Mouse (Mus musculus) limb, embryonic 11.5 days (tissue): Measurements from ENCODE around the gene Kalrn. TPM values are rescaled to one million over a fixed set of nuclear protein-coding genes. Genes with fewer than 3 reads are reported as not detected.

Experiments used
- ATAC-seq: fragments of 200-750 bp; cut with Nextera tagmentation; 2 replicates; pipeline ENCODE4 v1.8.0; 2017; ENCODE audit warnings: low read depth; ENCODE audit not compliant: insufficient number of reproducible peaks, low FRiP score, low TSS enrichment
- DNase-seq: peaks from one replicate; pipeline ENCODE4 v3.0.0-alpha.2; 2015; ENCODE audit warnings: low spot score
- H3K27ac ChIP-seq: fragments of 300-500 bp; sonication (generic); replicated peaks from 2 replicates; pipeline ENCODE4 v1.5.1; 2014; ENCODE audit warnings: low read depth, mild to moderate bottlenecking, low read length
- H3K27me3 ChIP-seq: fragments of 300-500 bp; sonication (generic); 2 replicates; pipeline ENCODE4 v1.6.1; 2014; ENCODE audit warnings: mild to moderate bottlenecking, low read length, mixed read lengths; ENCODE audit not compliant: control insufficient read depth, insufficient read depth
- H3K36me3 ChIP-seq: fragments of 300-500 bp; sonication (generic); 2 replicates; pipeline ENCODE4 v1.6.1; 2014; ENCODE audit warnings: mild to moderate bottlenecking, low read length, moderate library complexity, mixed read lengths; ENCODE audit not compliant: control insufficient read depth, insufficient read depth
- H3K4me1 ChIP-seq: fragments of 300-500 bp; sonication (generic); 2 replicates; pipeline ENCODE4 v1.6.1; 2014; ENCODE audit warnings: low read length, mixed read lengths; ENCODE audit not compliant: control insufficient read depth, insufficient read depth
- H3K4me2 ChIP-seq: fragments of 300-500 bp; sonication (generic); 2 replicates; pipeline ENCODE4 v1.6.1; 2014; ENCODE audit warnings: low read depth, mild to moderate bottlenecking, moderate library complexity; ENCODE audit not compliant: severe bottlenecking
- H3K4me3 ChIP-seq: fragments of 300-500 bp; sonication (generic); 2 replicates; pipeline ENCODE4 v1.5.1; 2014; ENCODE audit warnings: low read depth, low read length
- H3K9ac ChIP-seq: fragments of 300-500 bp; sonication (generic); 2 replicates; pipeline ENCODE4 v1.6.1; 2014; ENCODE audit warnings: mild to moderate bottlenecking, low read length
- H3K9me3 ChIP-seq: fragments of 300-500 bp; sonication (generic); 2 replicates; pipeline ENCODE4 v1.6.1; 2016; ENCODE audit warnings: low read length; ENCODE audit not compliant: control insufficient read depth
- WGBS: fragments of 180-500 bp; shearing (Covaris S2); extraction: QIAGEN DNeasy Blood & Tissue Kit; methylation state at CpG from one replicate; pipeline ENCODE4 v1.1.7; 2014; 5-methylcytosine and 5-hydroxymethylcytosine counted together
- polyA plus RNA-seq: library from polyadenylated mRNA; unstranded; fragments of >200 nt; fragmentation: Nextera tagmentation; extraction: Ambion mirVana; gene quantifications from 2 replicates; pipeline ENCODE4 v1.2.1, GENCODE M21; 2014

The Kalrn gene
- polyA plus RNA-seq, 1 experiment from 2014 or later, result 11.5 TPM

DNA sequence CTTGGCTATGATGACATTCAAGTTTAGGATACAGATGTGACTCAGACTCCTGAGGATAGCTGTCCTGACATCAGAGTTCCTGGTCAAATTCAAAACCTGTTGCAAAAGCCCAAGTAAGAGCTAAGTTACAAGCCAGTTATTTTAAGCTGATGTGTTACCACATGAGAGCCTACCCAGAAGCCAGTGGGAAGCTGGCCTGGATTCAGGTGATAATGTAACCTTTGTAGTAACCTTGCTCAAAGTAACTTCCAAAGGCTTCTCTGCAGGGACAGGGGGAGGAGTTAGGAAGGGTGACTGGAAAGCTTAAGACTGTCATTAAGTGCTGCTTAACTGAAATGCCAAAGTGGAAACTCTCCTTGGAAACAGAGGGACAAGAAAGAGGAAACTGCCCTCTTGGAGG lies 506.4 kb downstream of the Kalrn start:
- no peaks in the 10 kb centered on the region for H3K27me3 ChIP-seq
- 0 out of 2 replicates have a peak, but pooled peaks cover 3% of the 10 kb centered on the region for H3K4me1 ChIP-seq
- ATAC-seq (no peak), DNase-seq (no peak)
- H3K27ac ChIP-seq, result no peak overlapping the region
- H3K4me3 ChIP-seq, result no peak overlapping the region
- H3K36me3 ChIP-seq, result no peaks in the 10 kb centered on the region
- no peak overlapping the region for H3K9ac ChIP-seq
- no peak overlapping the region for H3K4me2 ChIP-seq
- no peaks in the 10 kb centered on the region for H3K9me3 ChIP-seq

DNA sequence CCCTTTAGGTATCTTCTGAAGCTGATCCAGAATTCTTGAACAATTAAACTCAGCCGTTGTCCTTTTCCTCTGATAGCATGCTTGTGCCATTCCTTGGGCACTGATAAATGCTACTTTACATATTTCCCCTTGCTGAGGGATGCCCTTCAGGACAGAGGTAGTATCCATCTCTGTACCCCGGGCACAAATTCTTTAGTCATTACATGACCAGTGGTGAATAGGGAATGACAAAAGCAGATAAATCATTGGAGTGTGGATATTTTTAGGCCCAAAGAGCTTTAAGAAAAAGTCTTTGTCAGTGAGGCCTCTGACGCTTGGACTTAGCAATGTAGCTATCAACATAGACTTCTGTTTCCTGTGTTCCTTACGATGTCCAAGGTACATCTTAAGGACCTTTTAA lies 507.0 kb downstream of the Kalrn start:
- no peak overlapping the region for H3K9ac ChIP-seq
- ATAC-seq, result no peak
- 88% methylated on average over 4 of the region's 4 CpGs for WGBS
- H3K27me3 ChIP-seq, result no peaks in the 10 kb centered on the region
- no peak overlapping the region for H3K4me2 ChIP-seq
- no peak overlapping the region for H3K4me3 ChIP-seq
- no peaks in the 10 kb centered on the region for H3K36me3 ChIP-seq
- no peak overlapping the region for H3K27ac ChIP-seq
- no peaks in the 10 kb centered on the region for H3K9me3 ChIP-seq
- 0 out of 2 replicates have a peak, but pooled peaks cover 3% of the 10 kb centered on the region for H3K4me1 ChIP-seq
- DNase-seq, result no peak

DNA sequence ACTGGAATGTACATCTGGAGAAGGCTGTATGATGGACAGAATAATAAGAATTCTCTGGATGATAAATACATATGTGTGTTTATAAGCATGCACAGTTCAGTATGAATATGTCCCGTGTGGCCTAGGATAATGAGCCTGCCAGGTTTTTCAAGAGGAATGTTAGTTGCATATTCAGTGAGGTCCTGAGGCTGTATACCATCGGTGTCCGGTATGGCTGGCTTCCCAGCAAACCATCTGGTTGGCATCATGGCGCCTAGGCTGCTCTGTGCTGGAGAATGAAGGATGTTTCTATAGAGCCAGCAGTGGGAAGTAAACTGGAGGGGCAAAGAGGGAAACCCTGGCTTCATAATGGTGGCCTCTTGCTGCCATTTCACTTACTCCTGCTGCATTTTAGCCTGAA lies 510.0 kb downstream of the Kalrn start:
- DNase-seq (no peak), ATAC-seq (no peak)
- H3K36me3 ChIP-seq, result no peaks in the 10 kb centered on the region
- no peak overlapping the region for H3K4me3 ChIP-seq
- no peak overlapping the region for H3K27ac ChIP-seq
- 0 out of 2 replicates have a peak, but pooled peaks cover 3% of the 10 kb centered on the region for H3K4me1 ChIP-seq
- no peak overlapping the region for H3K9ac ChIP-seq
- no peak overlapping the region for H3K4me2 ChIP-seq
- H3K27me3 ChIP-seq, result no peaks in the 10 kb centered on the region
- WGBS, result 88% methylated on average over 4 of the region's 4 CpGs
- no peaks in the 10 kb centered on the region for H3K9me3 ChIP-seq

DNA sequence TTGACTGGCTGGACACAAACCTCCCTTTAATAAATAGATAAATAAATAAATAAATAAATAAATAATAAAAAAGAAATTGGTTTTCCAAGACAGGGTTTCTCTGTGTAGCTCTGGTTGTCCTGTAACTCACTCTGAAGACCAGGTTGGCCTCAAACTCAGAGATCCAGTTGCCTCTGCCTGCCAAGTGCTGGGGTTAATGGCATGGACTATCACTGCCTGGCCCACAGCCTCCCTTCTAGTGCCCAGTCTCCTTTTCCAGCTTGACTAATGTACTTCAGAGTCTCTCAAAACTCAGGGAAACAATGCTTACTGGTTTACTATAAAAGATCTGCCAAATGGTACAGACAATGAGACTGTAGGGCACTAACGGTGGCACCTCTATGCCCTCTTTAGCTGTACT lies 511.7 kb downstream of the Kalrn start:
- H3K4me2 ChIP-seq, result no peak overlapping the region

DNA sequence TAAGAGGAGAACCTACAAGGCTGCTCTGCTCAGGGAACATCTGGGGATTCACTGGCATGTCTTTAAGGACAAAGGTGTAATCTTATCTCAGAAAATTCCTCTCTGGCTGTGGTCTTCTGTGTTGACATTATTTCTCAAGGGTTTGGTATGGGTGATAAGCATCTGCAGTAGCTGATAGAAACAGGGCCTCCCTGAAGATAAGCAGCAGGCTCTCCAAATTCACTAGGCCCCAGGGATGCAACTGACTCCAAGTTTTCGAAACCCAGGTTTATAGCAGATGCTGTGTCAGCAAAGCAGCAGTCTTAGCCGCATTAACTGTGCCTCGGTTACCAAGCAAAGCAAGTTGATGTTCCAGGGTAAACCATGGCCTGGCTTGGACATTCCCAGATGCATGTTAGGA lies 514.7 kb downstream of the Kalrn start:
- no peak for ATAC-seq
- 61% methylated on average over 3 of the region's 3 CpGs for WGBS
- no peak for DNase-seq
- no peak overlapping the region for H3K4me2 ChIP-seq
- no peak overlapping the region for H3K4me3 ChIP-seq
- H3K9me3 ChIP-seq, result no peaks in the 10 kb centered on the region
- no peak overlapping the region for H3K9ac ChIP-seq
- no peaks in the 10 kb centered on the region for H3K36me3 ChIP-seq
- H3K4me1 ChIP-seq, result 0 out of 2 replicates have a peak, but pooled peaks cover 3% of the 10 kb centered on the region
- H3K27ac ChIP-seq, result no peak overlapping the region
- no peaks in the 10 kb centered on the region for H3K27me3 ChIP-seq

More for the DNA sequence above, 511.7 kb downstream of the Kalrn start:
- Histone ChIP-seq H3K4me3 (no peak overlapping the region), H3K27me3 (no peaks in the 10 kb centered on the region), H3K27ac (no peak overlapping the region), H3K4me1 (0 out of 2 replicates have a peak, but pooled peaks cover 3% of the 10 kb centered on the region), H3K36me3 (no peaks in the 10 kb centered on the region), H3K9ac (no peak overlapping the region), H3K9me3 (no peaks in the 10 kb centered on the region)
- ATAC-seq (no peak), DNase-seq (no peak)
- WGBS, result 94% methylated on average over 1 of the region's 1 CpGs

DNA sequence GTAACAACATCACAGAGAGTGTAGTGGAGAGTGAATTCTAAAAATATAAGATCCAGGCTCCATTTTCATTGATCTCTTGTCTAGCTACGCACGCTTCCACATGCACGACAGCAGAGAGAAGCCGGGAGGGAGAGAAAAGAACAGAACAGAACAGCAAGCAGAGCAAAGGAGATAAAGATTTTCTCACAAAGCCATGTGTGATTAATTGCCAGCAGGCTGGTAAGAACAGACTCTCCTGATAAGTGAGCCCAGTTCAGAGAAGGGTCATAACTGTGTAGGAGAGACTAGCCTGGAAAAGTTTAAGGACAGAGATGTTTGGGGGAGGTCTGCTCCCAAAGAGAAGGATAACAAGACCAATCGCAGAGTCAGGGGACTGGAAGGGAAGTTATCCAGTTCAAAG lies 515.9 kb downstream of the Kalrn start:
- ATAC-seq (no peak), DNase-seq (no peak)
- Histone ChIP-seq H3K27me3 (no peaks in the 10 kb centered on the region), H3K27ac (no peak overlapping the region), H3K4me2 (no peak overlapping the region), H3K36me3 (0 out of 2 replicates have a peak, but pooled peaks cover under 1% of the 10 kb centered on the region), H3K4me3 (no peak overlapping the region), H3K9ac (no peak overlapping the region), H3K4me1 (0 out of 2 replicates have a peak, but pooled peaks cover 3% of the 10 kb centered on the region), H3K9me3 (no peaks in the 10 kb centered on the region)
- WGBS, result 48% methylated on average over 5 of the region's 5 CpGs

DNA sequence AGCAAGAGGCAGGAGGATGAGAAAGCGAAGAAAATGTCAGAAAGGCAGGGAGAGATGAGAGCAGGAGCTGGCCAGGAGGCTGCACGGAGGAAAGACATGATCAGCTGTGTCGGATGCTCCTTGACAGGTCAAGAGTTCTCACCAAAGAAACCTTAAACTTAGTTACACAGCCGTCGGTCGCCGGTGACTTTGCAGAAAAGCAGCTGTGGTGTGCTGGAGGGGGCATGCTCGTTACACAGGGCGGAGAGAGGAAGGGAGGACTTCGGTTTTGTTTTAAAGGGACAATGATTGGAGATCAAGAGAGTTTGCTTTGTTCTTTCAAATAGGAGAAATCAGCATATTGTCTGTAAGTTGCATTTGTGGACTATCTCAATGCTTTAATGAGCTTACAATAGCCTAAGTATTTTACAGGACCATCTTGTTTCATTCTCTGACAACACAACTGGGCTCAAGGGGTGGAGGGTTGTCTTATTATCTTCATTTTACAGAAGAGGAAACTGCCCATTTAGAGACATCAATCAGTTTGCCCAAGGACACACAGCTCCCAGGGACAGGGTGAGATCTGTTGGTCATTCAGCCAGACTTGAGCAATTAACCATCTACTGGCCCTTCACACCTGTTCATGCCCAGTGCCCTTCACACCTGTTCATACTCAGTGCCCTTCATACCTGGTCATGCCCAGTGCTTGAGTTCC lies 516.8 kb downstream of the Kalrn start:
- no peak for ATAC-seq
- no peaks in the 10 kb centered on the region for H3K27me3 ChIP-seq
- no peak overlapping the region for H3K9ac ChIP-seq
- no peaks in the 10 kb centered on the region for H3K9me3 ChIP-seq
- H3K4me3 ChIP-seq, result no peak overlapping the region
- 0 out of 2 replicates have a peak, but pooled peaks cover 3% of the 10 kb centered on the region for H3K4me1 ChIP-seq
- 52% methylated on average over 10 of the region's 10 CpGs for WGBS
- 0 out of 2 replicates have a peak, but pooled peaks cover 2% of the 10 kb centered on the region for H3K36me3 ChIP-seq
- DNase-seq, result no peak
- no peak overlapping the region for H3K27ac ChIP-seq
- no peak overlapping the region for H3K4me2 ChIP-seq

DNA sequence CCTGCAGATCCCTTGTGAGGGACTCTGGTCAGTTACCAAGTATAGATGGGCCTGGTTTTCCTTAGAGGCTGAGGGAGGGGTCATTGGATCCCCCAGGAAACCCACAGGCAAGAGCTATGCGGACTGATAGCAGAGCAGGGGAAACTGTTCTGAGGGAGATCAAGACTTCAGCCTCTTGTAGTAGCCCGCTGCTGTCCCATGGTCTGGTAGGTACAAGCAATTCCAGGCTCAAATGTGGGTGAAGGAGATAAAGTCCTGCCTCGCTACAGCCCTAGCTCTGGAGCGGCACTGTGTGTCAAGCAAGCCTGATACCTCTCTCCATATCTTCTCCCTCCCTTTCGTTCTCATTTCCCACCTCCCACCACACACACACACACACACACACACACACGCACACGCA lies 523.2 kb downstream of the Kalrn start:
- no peak overlapping the region for H3K4me2 ChIP-seq
- ATAC-seq (no peak), DNase-seq (no peak)
- H3K27ac ChIP-seq, result no peak overlapping the region
- no peak overlapping the region for H3K9ac ChIP-seq
- peaks cover 2% of the 10 kb centered on the region; the same call in 1 of the 2 replicates for H3K36me3 ChIP-seq
- no peaks in the 10 kb centered on the region for H3K4me1 ChIP-seq
- 82% methylated on average over 7 of the region's 7 CpGs for WGBS
- H3K4me3 ChIP-seq, result no peak overlapping the region
- H3K9me3 ChIP-seq, result no peaks in the 10 kb centered on the region
- no peaks in the 10 kb centered on the region for H3K27me3 ChIP-seq

DNA sequence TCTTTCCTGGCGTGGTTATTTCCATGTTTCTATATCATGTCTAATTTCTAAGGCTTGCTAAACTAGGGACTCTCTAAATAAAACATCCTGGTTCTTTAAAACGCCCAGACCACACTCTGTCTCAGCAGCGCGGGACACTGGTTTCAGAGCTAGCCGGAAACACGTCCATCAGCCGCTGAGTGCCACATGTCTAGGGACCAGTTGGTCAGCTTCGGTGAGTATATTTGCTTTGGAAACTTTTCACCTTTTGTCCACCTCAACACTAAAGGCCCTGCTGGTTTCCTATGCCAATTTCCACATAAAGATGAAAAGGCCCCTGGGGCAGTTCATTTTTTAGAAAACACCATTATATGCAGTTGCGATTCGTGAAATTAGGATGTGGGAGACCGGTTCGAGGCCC lies 524.0 kb downstream of the Kalrn start:
- Histone ChIP-seq H3K4me1 (no peaks in the 10 kb centered on the region), H3K9me3 (no peaks in the 10 kb centered on the region), H3K9ac (no peak overlapping the region), H3K4me2 (no peak overlapping the region), H3K27ac (no peak overlapping the region), H3K4me3 (no peak overlapping the region), H3K36me3 (peaks cover 2% of the 10 kb centered on the region; the same call in 1 of the 2 replicates), H3K27me3 (no peaks in the 10 kb centered on the region)
- WGBS, result 94% methylated on average over 12 of the region's 12 CpGs
- no peak for DNase-seq
- no peak for ATAC-seq
